Comparison of ENCODE assay signal across 8 mouse cellular contexts in genomic region chr14:32165278-32166061, GRCm38 (mm10). TPM values are rescaled to one million over a fixed set of nuclear protein-coding genes. Genes with fewer than 3 reads are reported as not detected.
DNase-seq lines count a peak whose midpoint lies in the region; ATAC-seq and TF ChIP-seq lines count a peak whose summit lies in the region.

No protein-coding gene starts in this region.

- no peaks in the 10 kb centered on the region for H3K27me3 ChIP-seq in forebrain, embryonic 13.5 days
- H3K27me3 ChIP-seq in lung, embryonic 15.5 days: no peaks in the 10 kb centered on the region

- peak overlapping the region; percentile 97 for H3K4me2 ChIP-seq in forebrain, embryonic 13.5 days
- peak overlapping the region; percentile 97 for H3K4me2 ChIP-seq in lung, embryonic 15.5 days

- no peak for TF ChIP-seq CTCF in olfactory bulb, adult 2 months (IDR thresholded peaks at IDR 0.05; ENCODE audit: insufficient read depth, low read depth, low read length)

- peaks cover 29% of the 10 kb centered on the region for H3K4me1 ChIP-seq in forebrain, embryonic 13.5 days
- peaks cover 60% of the 10 kb centered on the region for H3K4me1 ChIP-seq in lung, embryonic 15.5 days
- H3K4me1 ChIP-seq in olfactory bulb, adult 2 months (ENCODE audit: control insufficient read depth, insufficient read depth, low read length): peaks cover 11% of the 10 kb centered on the region

- intact Hi-C loops in heart, postnatal 14 days (cut with DNase I): no loop called here

- WGBS in forebrain, embryonic 13.5 days: 1% methylated on average over 37 of the region's 42 CpGs
- 3% methylated on average over 35 of the region's 42 CpGs for WGBS in lung, embryonic 15.5 days
- WGBS in olfactory bulb, adult 2 months: 2% methylated on average over 42 of the region's 42 CpGs

- peak; percentile 96 for DNase-seq in ES-CJ7 (ENCODE audit: low read depth, low spot score)
- peak; percentile 67 to 71 for DNase-seq in heart, postnatal 14 days
- DNase-seq in layer of hippocampus, adult 18-20 months (ENCODE audit: low spot score in 2 of 2): peak; percentile 15 to 34
- peak; percentile 85 for DNase-seq in thymus, postnatal 0 days (ENCODE audit: low spot score)

- peak overlapping the region; percentile 51 for H3K4me3 ChIP-seq in forebrain, embryonic 13.5 days
- H3K4me3 ChIP-seq in lung, embryonic 15.5 days: peak overlapping the region; percentile 48
- peak overlapping the region; percentile 47 for H3K4me3 ChIP-seq in olfactory bulb, adult 2 months (ENCODE audit: insufficient read depth, low read depth, low read length)

- H3K9ac ChIP-seq in forebrain, embryonic 13.5 days: peak overlapping the region; percentile 71
- H3K9ac ChIP-seq in lung, embryonic 15.5 days: peak overlapping the region; percentile 50

- H3K27ac ChIP-seq in forebrain, embryonic 13.5 days: no peak overlapping the region
- peak overlapping the region; percentile 63 for H3K27ac ChIP-seq in lung, embryonic 15.5 days
- no peak overlapping the region for H3K27ac ChIP-seq in olfactory bulb, adult 2 months (ENCODE audit: insufficient read depth, low read depth, low read length)

- H3K9me3 ChIP-seq in forebrain, embryonic 13.5 days (replicated peaks): no peaks in the 10 kb centered on the region
- H3K9me3 ChIP-seq in lung, embryonic 15.5 days: no peaks in the 10 kb centered on the region

- no peaks in the 10 kb centered on the region for H3K36me3 ChIP-seq in forebrain, embryonic 13.5 days (ENCODE audit: poor library complexity, severe bottlenecking)
- H3K36me3 ChIP-seq in lung, embryonic 15.5 days: no peaks in the 10 kb centered on the region

- TF ChIP-seq POLR2A in olfactory bulb, adult 2 months (IDR thresholded peaks at IDR 0.05; ENCODE audit: insufficient read depth, low read depth, low read length): no peak

- peak; percentile 88 for ATAC-seq in cerebellum, adult (ENCODE audit: insufficient number of reproducible peaks, low FRiP score, low TSS enrichment)
- ATAC-seq in forebrain, embryonic 13.5 days: no peak
- ATAC-seq in lung, embryonic 15.5 days (ENCODE audit: borderline replicate concordance, extremely low read depth, low FRiP score, low TSS enrichment): peak; percentile 89

RNA-seq across cellular contexts. Expression of gene Ncoa4, which starts 5.8 kb away (rescaled TPM):
- polyA plus RNA-seq in forebrain, embryonic 13.5 days (2015; fragmentation: Nextera tagmentation; extraction: Ambion mirVana): 81.6 and 88.4 TPM in 2 replicates
- total RNA-seq in heart, postnatal 14 days (2021): 100 to 1,000 TPM; 139 to 150 TPM
- total RNA-seq in layer of hippocampus, adult 18-20 months (2021): 100 to 1,000 TPM; 107 to 112 TPM
- polyA plus RNA-seq in lung, embryonic 15.5 days (2015; fragmentation: Nextera tagmentation; extraction: Ambion mirVana): 97.6 and 100 TPM in 2 replicates
- polyA plus RNA-seq in olfactory bulb, adult 2 months (2012; ENCODE audit: insufficient read depth, insufficient read length, low replicate concordance, missing spikeins): not detected in 2 replicates
- polyA plus RNA-seq in thymus, postnatal 0 days (2015; fragmentation: Nextera tagmentation; extraction: Ambion mirVana): 103 and 109 TPM in 2 replicates

RNA-seq across cellular contexts. Expression of gene Msmb, which starts 23.6 kb away (rescaled TPM):
- not detected in 2 replicates for polyA plus RNA-seq in forebrain, embryonic 13.5 days (2015; fragmentation: Nextera tagmentation; extraction: Ambion mirVana)
- total RNA-seq in heart, postnatal 14 days (2021): not detected
- total RNA-seq in layer of hippocampus, adult 18-20 months (2021): not detected
- polyA plus RNA-seq in lung, embryonic 15.5 days (2015; fragmentation: Nextera tagmentation; extraction: Ambion mirVana): not detected in 2 replicates
- polyA plus RNA-seq in olfactory bulb, adult 2 months (2012; ENCODE audit: insufficient read depth, insufficient read length, low replicate concordance, missing spikeins): not detected in 2 replicates
- polyA plus RNA-seq in thymus, postnatal 0 days (2015; fragmentation: Nextera tagmentation; extraction: Ambion mirVana): not detected in 2 replicates

RNA-seq across cellular contexts. Expression of gene Timm23, which starts 36.2 kb away (rescaled TPM):
- polyA plus RNA-seq in forebrain, embryonic 13.5 days (2015; fragmentation: Nextera tagmentation; extraction: Ambion mirVana): 239 and 248 TPM in 2 replicates
- 100 to 1,000 TPM; 163 to 177 TPM for total RNA-seq in heart, postnatal 14 days (2021)
- 10 to 100 TPM; 72.7 to 74.1 TPM for total RNA-seq in layer of hippocampus, adult 18-20 months (2021)
- 252 and 264 TPM in 2 replicates for polyA plus RNA-seq in lung, embryonic 15.5 days (2015; fragmentation: Nextera tagmentation; extraction: Ambion mirVana)
- not detected in 2 replicates for polyA plus RNA-seq in olfactory bulb, adult 2 months (2012; ENCODE audit: insufficient read depth, insufficient read length, low replicate concordance, missing spikeins)
- 402 and 405 TPM in 2 replicates for polyA plus RNA-seq in thymus, postnatal 0 days (2015; fragmentation: Nextera tagmentation; extraction: Ambion mirVana)

RNA-seq across cellular contexts. Expression of gene Parg, which starts 36.3 kb away (rescaled TPM):
- polyA plus RNA-seq in forebrain, embryonic 13.5 days (2015; fragmentation: Nextera tagmentation; extraction: Ambion mirVana): 36.6 and 40.8 TPM in 2 replicates
- total RNA-seq in heart, postnatal 14 days (2021): 10 to 100 TPM; 20.8 to 28.6 TPM
- total RNA-seq in layer of hippocampus, adult 18-20 months (2021): 10 to 100 TPM; 39.2 to 47.4 TPM
- 37.9 and 39.7 TPM in 2 replicates for polyA plus RNA-seq in lung, embryonic 15.5 days (2015; fragmentation: Nextera tagmentation; extraction: Ambion mirVana)
- not detected in 2 replicates for polyA plus RNA-seq in olfactory bulb, adult 2 months (2012; ENCODE audit: insufficient read depth, insufficient read length, low replicate concordance, missing spikeins)
- polyA plus RNA-seq in thymus, postnatal 0 days (2015; fragmentation: Nextera tagmentation; extraction: Ambion mirVana): 41.3 and 41.4 TPM in 2 replicates

Comparison
In these comparisons a context has a peak if more than half of its experiments do, and no peak if none do; other contexts are left out.
1. DNase-seq: peak in every context shown above with its lines; median percentile 96 in ES-CJ7; 85 in thymus, postnatal 0 days; 69 in heart, postnatal 14 days; 24 in layer of hippocampus, adult 18-20 months.
2. RNA of gene Timm23, which starts 36.2 kb away (polyA plus RNA-seq): 402 to 405 TPM in thymus, postnatal 0 days, 252 to 264 TPM in lung, embryonic 15.5 days and 239 to 248 TPM in forebrain, embryonic 13.5 days; not detected in olfactory bulb, adult 2 months; every median in the first group is over 100 times any median in the second.
3. Peak in every context shown above with its lines, with median percentiles within 50 percentile points of each other: H3K4me3 ChIP-seq.